Mouse (Mus musculus) forebrain, embryonic 13.5 days (tissue): ENCODE measurements around the gene Lce1i. TPM values are rescaled to one million over a fixed set of nuclear protein-coding genes. Genes with fewer than 3 reads are reported as not detected.
"Not testable (repeated sequence)": the region's sequence is repeated elsewhere in the genome, so short reads cannot be mapped to it uniquely, and the experiment has no call there.

Experiments used
- ATAC-seq: fragments of 200-750 bp; cut with Nextera tagmentation; 2 replicates; pipeline ENCODE4 v1.8.0; 2017
- H3K27ac ChIP-seq: fragments of 300-500 bp; sonication (generic); 2 replicates; pipeline ENCODE4 v1.5.1; 2015; ENCODE audit warnings: inconsistent platforms, mild to moderate bottlenecking, moderate library complexity
- H3K27me3 ChIP-seq: fragments of 300-500 bp; sonication (generic); 2 replicates; pipeline ENCODE4 v1.6.1; 2015; ENCODE audit warnings: mild to moderate bottlenecking, inconsistent platforms
- H3K36me3 ChIP-seq: fragments of 300-500 bp; sonication (generic); 2 replicates; pipeline ENCODE4 v1.6.1; 2015; ENCODE audit warnings: mild to moderate bottlenecking, inconsistent platforms; ENCODE audit not compliant: poor library complexity, severe bottlenecking
- H3K4me1 ChIP-seq: fragments of 300-500 bp; sonication (generic); 2 replicates; pipeline ENCODE4 v1.6.1; 2015; ENCODE audit warnings: inconsistent platforms
- H3K4me2 ChIP-seq: fragments of 300-500 bp; sonication (generic); 2 replicates; pipeline ENCODE4 v1.6.1; 2015; ENCODE audit warnings: inconsistent platforms, mild to moderate bottlenecking, moderate library complexity
- H3K4me3 ChIP-seq: fragments of 300-500 bp; sonication (generic); 2 replicates; pipeline ENCODE4 v1.5.1; 2015; ENCODE audit warnings: mild to moderate bottlenecking, inconsistent platforms
- H3K9ac ChIP-seq: fragments of 300-500 bp; sonication (generic); 2 replicates; pipeline ENCODE4 v1.6.1; 2015; ENCODE audit warnings: mild to moderate bottlenecking, inconsistent platforms
- H3K9me3 ChIP-seq: fragments of 300-500 bp; sonication (generic); replicated peaks from 2 replicates; pipeline ENCODE4 v1.6.1; 2016; ENCODE audit warnings: inconsistent platforms
- WGBS: fragments of 180-500 bp; shearing (Covaris S2); methylation state at CpG from one replicate; pipeline ENCODE4 v1.1.7; 2015; 5-methylcytosine and 5-hydroxymethylcytosine counted together
- polyA plus RNA-seq: library from polyadenylated mRNA; unstranded; fragments of >200 nt; fragmentation: Nextera tagmentation; extraction: Ambion mirVana; gene quantifications from 2 replicates; pipeline ENCODE4 v1.2.1, GENCODE M21; 2015

Gene Lce1i
- not detected in 2 replicates for polyA plus RNA-seq

- Histone ChIP-seq H3K4me3 (no peak within 1 kb of the TSS), H3K36me3 (no peaks in the 10 kb centered on the region), H3K9me3 (no peaks in the 10 kb centered on the region), H3K4me1 (no peaks in the 10 kb centered on the region), H3K27ac (no peak within 1 kb of the TSS), H3K9ac (no peak within 1 kb of the TSS), H3K4me2 (no peak within 1 kb of the TSS), H3K27me3 (no peaks in the 10 kb centered on the region)
- ATAC-seq, result no peak
- 89% methylated on average over 1 of the region's 1 CpGs for WGBS
Measured at GRCm38 (mm10) chr3:92778799-92779198, at the start of gene Lce1i. Lce1i (minus strand) TSS chr3:92778899.

DNA sequence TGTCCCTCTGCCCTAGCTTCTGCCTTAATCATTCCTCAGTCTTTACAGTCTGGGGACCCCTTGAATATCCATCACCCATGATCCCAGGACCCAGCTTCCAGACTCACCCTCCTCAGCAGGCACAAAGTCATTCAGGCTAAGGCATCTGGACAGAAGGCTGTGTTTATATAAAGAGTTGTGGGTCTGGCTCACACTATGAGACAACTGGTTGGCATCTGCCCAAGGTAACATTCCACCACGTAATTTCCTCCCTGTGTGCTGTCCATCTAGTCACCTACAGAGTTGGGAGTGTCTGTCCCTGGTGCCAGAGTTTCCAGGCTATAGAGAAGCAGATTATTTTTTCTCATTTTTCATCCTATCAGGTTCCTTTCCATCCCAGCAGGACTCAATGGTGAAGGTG lies 48.4 kb upstream of the Lce1i start, which contains the start of gene Kprp:
TSS of gene Kprp (minus strand) at position 140 of the 400 bp plus-strand sequence.
- H3K9ac ChIP-seq, result no peak within 1 kb of the TSS
- no peaks in the 10 kb centered on the region for H3K27me3 ChIP-seq
- H3K9me3 ChIP-seq, result no peaks in the 10 kb centered on the region
- no peak within 1 kb of the TSS for H3K4me2 ChIP-seq
- H3K4me3 ChIP-seq, result no peak within 1 kb of the TSS
- no peak within 1 kb of the TSS for H3K27ac ChIP-seq
- no peaks in the 10 kb centered on the region for H3K36me3 ChIP-seq
- WGBS, result 50% methylated on average over 1 of the region's 1 CpGs
- ATAC-seq, result no peak
- H3K4me1 ChIP-seq, result no peaks in the 10 kb centered on the region

GRCm38 (mm10) chr3:92825808-92826207 lies 47.1 kb upstream of the Lce1i start:
- Histone ChIP-seq H3K27me3 (no peaks in the 10 kb centered on the region), H3K9me3 (no peaks in the 10 kb centered on the region), H3K9ac (no peak overlapping the region), H3K27ac (no peak overlapping the region), H3K4me3 (no peak overlapping the region), H3K4me2 (no peak overlapping the region), H3K36me3 (no peaks in the 10 kb centered on the region), H3K4me1 (no peaks in the 10 kb centered on the region)
- 35% methylated on average over 1 of the region's 1 CpGs for WGBS
- no peak for ATAC-seq

- H3K36me3 ChIP-seq, H3K27me3 ChIP-seq, ATAC-seq, H3K9ac ChIP-seq, H3K27ac ChIP-seq, H3K4me3 ChIP-seq, H3K4me1 ChIP-seq, H3K4me2 ChIP-seq, H3K9me3 ChIP-seq: not testable (repeated sequence)
- WGBS, result 94% methylated on average over 2 of the region's 2 CpGs
Measured at GRCm38 (mm10) chr3:92816036-92816435, 37.3 kb upstream of the Lce1i start.

GRCm38 (mm10) chr3:92815581-92815980 lies 36.9 kb upstream of the Lce1i start:
- H3K36me3 ChIP-seq, result no peaks in the 10 kb centered on the region
- no peak for ATAC-seq
- no peaks in the 10 kb centered on the region for H3K27me3 ChIP-seq
- no peak overlapping the region for H3K4me2 ChIP-seq
- no peak overlapping the region for H3K4me3 ChIP-seq
- no peaks in the 10 kb centered on the region for H3K9me3 ChIP-seq
- 95% methylated on average over 3 of the region's 3 CpGs for WGBS
- H3K27ac ChIP-seq, result no peak overlapping the region
- H3K4me1 ChIP-seq, result no peaks in the 10 kb centered on the region
- no peak overlapping the region for H3K9ac ChIP-seq

GRCm38 (mm10) chr3:92807791-92808190 lies 29.1 kb upstream of the Lce1i start, which contains the start of gene Lce1k:
Lce1k (minus strand) TSS chr3:92807891.
- H3K27ac ChIP-seq, result no peak within 1 kb of the TSS
- ATAC-seq, result no peak
- no peak within 1 kb of the TSS for H3K9ac ChIP-seq
- H3K4me1 ChIP-seq, result no peaks in the 10 kb centered on the region
- no peaks in the 10 kb centered on the region for H3K36me3 ChIP-seq
- no peak within 1 kb of the TSS for H3K4me2 ChIP-seq
- H3K27me3 ChIP-seq, result no peaks in the 10 kb centered on the region
- no peak within 1 kb of the TSS for H3K4me3 ChIP-seq
- H3K9me3 ChIP-seq, result no peaks in the 10 kb centered on the region

- ATAC-seq, result no peak
- Histone ChIP-seq H3K9ac (no peak within 1 kb of the TSS), H3K27ac (no peak within 1 kb of the TSS), H3K4me3 (no peak within 1 kb of the TSS), H3K27me3 (no peaks in the 10 kb centered on the region), H3K4me1 (no peaks in the 10 kb centered on the region), H3K9me3 (no peaks in the 10 kb centered on the region), H3K4me2 (no peak within 1 kb of the TSS), H3K36me3 (no peaks in the 10 kb centered on the region)
- 93% methylated on average over 1 of the region's 1 CpGs for WGBS
Measured at GRCm38 (mm10) chr3:92790414-92790813, 11.7 kb upstream of the Lce1i start, which contains the start of gene Lce1j. Lce1j (minus strand) TSS chr3:92790514.

DNA sequence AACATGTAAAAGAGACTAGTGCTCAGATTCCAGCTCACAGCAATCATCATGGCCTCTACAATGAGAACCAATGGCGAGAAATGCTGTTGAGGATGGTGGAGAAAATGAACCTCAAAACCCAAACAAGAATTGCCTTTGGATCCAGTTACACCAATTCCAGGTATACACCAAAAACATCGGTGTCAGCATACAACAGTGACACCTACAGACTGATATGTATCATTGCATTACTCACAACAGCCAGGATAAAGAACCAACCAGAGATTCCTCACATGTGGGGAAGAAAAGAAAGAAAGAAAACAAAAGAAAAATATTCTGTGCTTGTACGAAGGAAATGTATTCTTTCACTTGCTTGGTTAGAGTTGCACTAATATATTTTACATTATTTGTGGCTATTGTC lies 7.1 kb downstream of the Lce1i start:
- H3K36me3 ChIP-seq, result no peaks in the 10 kb centered on the region
- H3K4me3 ChIP-seq, result no peak overlapping the region
- H3K4me2 ChIP-seq, result no peak overlapping the region
- no peak for ATAC-seq
- H3K9ac ChIP-seq, result no peak overlapping the region
- no peaks in the 10 kb centered on the region for H3K9me3 ChIP-seq
- no peak overlapping the region for H3K27ac ChIP-seq
- no peaks in the 10 kb centered on the region for H3K4me1 ChIP-seq
- 18% methylated on average over 3 of the region's 3 CpGs for WGBS
- no peaks in the 10 kb centered on the region for H3K27me3 ChIP-seq

DNA sequence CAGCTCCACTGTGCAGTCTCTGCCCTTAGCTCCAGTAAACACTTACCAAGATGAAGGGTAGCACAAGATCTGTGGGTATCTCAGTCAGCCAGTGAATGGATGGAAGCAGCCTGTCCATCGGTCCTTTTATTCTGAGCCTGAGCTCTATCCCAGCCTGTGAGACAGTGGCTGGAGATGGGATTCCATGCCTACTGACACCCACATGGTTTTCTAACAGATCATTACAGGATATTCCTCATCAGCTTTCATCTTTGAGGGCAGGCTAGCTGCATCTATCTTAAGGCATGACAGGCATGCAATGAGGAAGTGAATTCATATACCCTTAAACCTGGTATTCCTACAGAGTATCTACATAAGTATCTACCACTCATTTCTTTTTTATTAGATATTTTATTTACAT lies 13.7 kb downstream of the Lce1i start, which contains the start of gene Lce1h:
TSS of gene Lce1h (minus strand) at position 101 of the 400 bp plus-strand sequence.
- no peak within 1 kb of the TSS for H3K27ac ChIP-seq
- H3K9me3 ChIP-seq, result no peaks in the 10 kb centered on the region
- 96% methylated on average over 1 of the region's 1 CpGs for WGBS
- no peak within 1 kb of the TSS for H3K9ac ChIP-seq
- no peak within 1 kb of the TSS for H3K4me3 ChIP-seq
- H3K36me3 ChIP-seq, result no peaks in the 10 kb centered on the region
- ATAC-seq, result no peak
- no peaks in the 10 kb centered on the region for H3K27me3 ChIP-seq
- H3K4me1 ChIP-seq, result no peaks in the 10 kb centered on the region
- H3K4me2 ChIP-seq, result no peak within 1 kb of the TSS

DNA sequence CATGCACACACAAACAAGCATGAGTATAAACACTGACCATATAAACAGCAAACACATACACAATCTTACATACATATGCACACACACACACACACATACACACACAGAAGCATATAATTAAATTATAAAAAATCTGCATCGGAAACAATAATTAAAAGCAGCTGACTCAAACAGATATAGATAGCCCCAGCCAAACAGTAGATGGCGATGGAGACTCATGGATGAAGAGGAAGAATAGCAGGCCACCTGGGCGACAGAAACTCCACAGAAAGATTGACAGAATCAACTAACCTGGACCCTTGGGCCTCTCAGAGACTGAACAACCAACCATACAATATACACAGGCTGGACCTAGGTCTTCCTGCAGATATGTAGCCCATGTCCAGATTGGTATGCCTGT lies 25.5 kb downstream of the Lce1i start:
- H3K4me3 ChIP-seq, result no peak overlapping the region
- no peak overlapping the region for H3K27ac ChIP-seq
- WGBS, result 54% methylated on average over 3 of the region's 3 CpGs
- H3K4me1 ChIP-seq, result no peaks in the 10 kb centered on the region
- no peaks in the 10 kb centered on the region for H3K36me3 ChIP-seq
- no peak overlapping the region for H3K4me2 ChIP-seq
- no peaks in the 10 kb centered on the region for H3K9me3 ChIP-seq
- H3K9ac ChIP-seq, result no peak overlapping the region
- ATAC-seq, result no peak
- H3K27me3 ChIP-seq, result no peaks in the 10 kb centered on the region

- ATAC-seq, result no peak
- 94% methylated on average over 1 of the region's 1 CpGs for WGBS
- H3K36me3 ChIP-seq, result no peaks in the 10 kb centered on the region
Measured at GRCm38 (mm10) chr3:92752238-92752637, 26.5 kb downstream of the Lce1i start, which contains the start of gene Lce1g. Lce1g (minus strand) TSS chr3:92752338.

DNA sequence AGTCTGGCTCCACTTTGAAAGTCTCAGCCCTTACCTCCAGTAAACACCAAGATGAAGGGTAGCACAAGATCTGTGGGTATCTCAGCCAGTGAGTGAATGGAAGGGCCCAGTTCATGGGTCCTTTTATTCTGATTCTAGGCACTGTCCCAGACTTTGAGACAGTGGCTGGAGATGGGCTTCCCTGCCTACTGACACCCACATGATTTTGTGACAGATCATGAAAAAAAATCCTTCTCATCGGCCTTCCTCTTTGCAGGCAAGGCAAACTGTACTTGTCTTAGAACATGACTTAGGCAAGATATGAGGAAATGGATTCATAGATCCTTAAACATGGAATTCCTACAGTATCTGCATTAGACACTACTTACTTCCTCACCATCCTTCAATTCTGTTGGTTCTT lies 39.7 kb downstream of the Lce1i start, which contains the start of gene Gm38119:
TSS of gene Gm38119 (minus strand) at position 101 of the 400 bp plus-strand sequence.
- Histone ChIP-seq H3K27ac (no peak within 1 kb of the TSS), H3K27me3 (no peaks in the 10 kb centered on the region), H3K4me3 (no peak within 1 kb of the TSS), H3K9me3 (no peaks in the 10 kb centered on the region), H3K9ac (no peak within 1 kb of the TSS), H3K4me1 (no peaks in the 10 kb centered on the region), H3K4me2 (no peak within 1 kb of the TSS), H3K36me3 (no peaks in the 10 kb centered on the region)
- 74% methylated on average over 1 of the region's 1 CpGs for WGBS
- ATAC-seq, result no peak

More at GRCm38 (mm10) chr3:92752238-92752637, 26.5 kb downstream of the Lce1i start, which contains the start of gene Lce1g:
- no peak within 1 kb of the TSS for H3K27ac ChIP-seq
- H3K4me3 ChIP-seq, result no peak within 1 kb of the TSS
- no peak within 1 kb of the TSS for H3K4me2 ChIP-seq
- H3K27me3 ChIP-seq, result no peaks in the 10 kb centered on the region
- no peak within 1 kb of the TSS for H3K9ac ChIP-seq
- no peaks in the 10 kb centered on the region for H3K9me3 ChIP-seq
- no peaks in the 10 kb centered on the region for H3K4me1 ChIP-seq
